ENCODE assay signal across 13 mouse cellular contexts in genomic region chr9:101796063-101796462, GRCm38 (mm10).
"Had no signal": no experiment of that assay in that cellular context is flagged by ENCODE, and none has a peak within 500 bp of the region (broad histone marks: within the 10 kb centered on the region; RNA-seq: fewer than 3 reads in every experiment).

No protein-coding gene starts in this region.

- H3K4me3 ChIP-seq: layer of hippocampus, adult 2 months; limb, embryonic 12.5 days; limb, embryonic 15.5 days; midbrain, embryonic 12.5 days; midbrain, embryonic 15.5 days; neural tube, embryonic 12.5 days; neural tube, embryonic 15.5 days had no signal

- DNase-seq: kidney, adult 2 months; kidney, postnatal 25 days; layer of hippocampus, adult 9-11 months; layer of hippocampus, postnatal 36 days; liver, postnatal 0 days; thymus, postnatal 25 days had no signal

- H3K36me3 ChIP-seq: limb, embryonic 12.5 days; limb, embryonic 15.5 days; midbrain, embryonic 12.5 days; midbrain, embryonic 15.5 days; neural tube, embryonic 12.5 days; neural tube, embryonic 15.5 days had no signal

- H3K27me3 ChIP-seq: limb, embryonic 15.5 days; midbrain, embryonic 12.5 days; midbrain, embryonic 15.5 days; neural tube, embryonic 12.5 days; neural tube, embryonic 15.5 days had no signal
